Mouse (Mus musculus) hematopoietic stem cell, adult 5-6 weeks (primary cell): ENCODE results near the gene Nkain1. TPM values are rescaled to one million over a fixed set of nuclear protein-coding genes. Genes with fewer than 3 reads are reported as not detected.

Experiments
- ATAC-seq, 2 experiments: fragments of 125-278 bp in 1 of 2; replicated peaks in 1 of 2; 2 replicates each; pipeline ENCODE4 v1.8.0; 2016 to 2017; ENCODE audit warnings: inconsistent platforms in 2 of 2, mild to moderate bottlenecking in 2 of 2, moderate number of reproducible peaks in 2 of 2, low read depth in 1 of 2, moderate TSS enrichment in 1 of 2; ENCODE audit not compliant: low FRiP score in 2 of 2, poor library complexity in 2 of 2, severe bottlenecking in 2 of 2, insufficient read depth in 1 of 2, low TSS enrichment in 1 of 2
- total RNA-seq: library from RNA; stranded (forward); fragments of 172-1452, 232-1000 nt; gene quantifications from 2 replicates; pipeline ENCODE4 v1.2.3, GENCODE M21; 2017

Nkain1 gene
- total RNA-seq, 1 experiment from 2014 or later, result 1.1 TPM

GRCm38 (mm10) chr4:130525041-130525440 is 48.9 kb downstream of the Nkain1 start:
- ATAC-seq, result no peak

DNA sequence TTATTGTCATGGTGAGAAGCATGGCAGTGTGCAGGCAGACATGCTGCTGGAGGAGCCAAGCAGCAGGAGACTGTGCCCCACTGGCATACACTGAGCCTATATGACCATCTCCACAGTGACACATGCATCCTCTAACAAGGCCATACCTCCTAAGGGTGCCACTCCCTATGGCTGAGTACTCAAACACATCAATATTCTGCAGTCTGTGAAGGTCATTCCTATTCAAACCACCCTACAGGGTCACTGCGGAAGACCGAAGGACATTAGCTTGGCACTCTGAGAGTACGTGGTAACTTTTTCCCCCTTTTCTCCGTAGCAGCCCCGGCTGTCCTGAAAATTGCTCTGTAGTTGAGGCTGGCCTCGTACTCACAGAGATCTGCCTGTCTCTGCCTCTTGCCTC is 52.5 kb downstream of the Nkain1 start:
- ATAC-seq, result no peak

DNA sequence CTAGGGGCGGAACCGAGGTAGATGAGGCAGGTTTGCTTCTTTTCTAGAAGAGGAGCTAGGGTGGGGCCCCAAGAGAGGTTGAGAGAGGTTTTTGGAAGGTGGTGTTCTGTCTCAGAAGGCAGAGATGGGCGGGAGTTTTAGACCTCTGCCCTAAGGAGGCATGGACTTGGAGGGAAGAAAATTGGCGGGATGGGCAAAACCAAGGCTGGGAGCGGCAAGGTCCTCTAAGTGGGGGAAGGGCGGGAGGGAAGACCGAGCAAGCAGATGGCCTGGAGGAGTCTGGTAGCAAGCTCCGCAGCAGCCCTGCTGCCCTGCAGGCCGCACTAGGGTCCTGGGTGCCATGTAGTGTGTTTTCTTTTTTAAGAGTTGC is 53.5 kb downstream of the Nkain1 start:
- peak in 1 of 2 experiments; percentile 5; a peak in 1 of 4 replicates for ATAC-seq

- peak; percentile 97 to 98 for ATAC-seq
Measured at GRCm38 (mm10) chr4:130519567-130520481, 54.1 kb downstream of the Nkain1 start.

DNA sequence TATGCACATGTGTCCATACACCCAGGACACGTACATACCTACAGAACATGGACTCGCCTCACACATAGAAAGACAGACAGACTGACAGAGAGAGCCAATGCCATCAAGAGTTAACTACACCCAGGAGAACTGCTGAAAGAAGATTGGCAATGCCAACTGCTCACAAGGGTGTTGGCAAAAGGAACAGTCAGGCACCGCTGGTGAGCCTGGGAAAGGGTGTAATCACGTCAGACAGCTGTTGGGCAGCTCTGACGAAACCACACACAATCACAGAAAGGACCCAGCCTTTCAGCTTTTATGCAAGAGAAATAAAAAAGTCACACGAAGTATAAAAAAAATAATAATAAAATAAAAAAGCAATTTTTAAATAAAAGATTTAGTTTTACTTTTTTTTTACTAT is 57.5 kb downstream of the Nkain1 start:
- ATAC-seq, result no peak

Other genes starting within 250 kb of the Nkain1 start
- gene Zcchc17, start 214.2 kb downstream of the Nkain1 start, total RNA-seq, result 60.8 and 78.6 TPM in 2 replicates
- 52.8 and 90.8 TPM in 2 replicates for gene Snrnp40, start 214.0 kb downstream of the Nkain1 start, total RNA-seq
- gene Pum1, start 89.1 kb upstream of the Nkain1 start, total RNA-seq, result 72.0 and 81.9 TPM in 2 replicates
- gene Sdc3, start 218.4 kb upstream of the Nkain1 start, total RNA-seq, result 1.9 and 3.3 TPM in 2 replicates